19 mouse cellular contexts compared by ENCODE assay signal in the genomic region with DNA sequence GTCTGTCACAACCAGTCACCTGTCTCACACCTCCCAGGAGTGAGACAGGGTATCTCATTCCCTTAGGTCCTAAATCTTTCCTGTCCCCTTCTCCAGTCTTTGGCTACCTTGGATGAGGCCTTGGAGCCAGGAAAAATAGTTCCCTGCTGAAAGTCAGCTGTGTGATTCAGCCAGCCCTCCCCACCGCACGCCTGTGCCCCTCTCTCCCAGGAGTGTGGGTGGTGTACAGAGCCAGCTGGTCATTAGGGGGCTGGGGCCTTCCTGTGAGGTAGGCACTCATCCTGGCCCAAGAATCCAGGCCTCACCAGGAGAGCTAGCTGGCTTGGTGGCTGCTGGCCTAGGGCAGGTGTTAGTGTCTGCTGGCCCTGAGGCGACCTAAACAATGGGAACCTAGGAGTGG. TPM values are rescaled to one million over a fixed set of nuclear protein-coding genes. Genes with fewer than 3 reads are reported as not detected.
DNase-seq lines count a peak whose midpoint lies in the region; ATAC-seq and TF ChIP-seq lines count a peak whose summit lies in the region.
"Had no signal": no experiment of that assay in that cellular context is flagged by ENCODE, and none has a peak within 500 bp of the region (broad histone marks: within the 10 kb centered on the region; RNA-seq: fewer than 3 reads in every experiment).

No protein-coding gene starts in this region.

- H3K9me3 ChIP-seq in kidney, embryonic 15.5 days (replicated peaks), result no peaks in the 10 kb centered on the region
- H3K9me3 ChIP-seq in limb, embryonic 10.5 days (replicated peaks), result no peaks in the 10 kb centered on the region
- no peaks in the 10 kb centered on the region for H3K9me3 ChIP-seq in midbrain, embryonic 10.5 days (replicated peaks)
- H3K9me3 ChIP-seq: forebrain, embryonic 10.5 days; hindbrain, embryonic 10.5 days; liver, embryonic 15.5 days; midbrain, embryonic 12.5 days had no signal

- 16% methylated on average over 3 of the region's 3 CpGs for WGBS in cerebellum, adult 2 months
- 56% methylated on average over 3 of the region's 3 CpGs for WGBS in kidney, embryonic 15.5 days
- 87% methylated on average over 3 of the region's 3 CpGs for WGBS in limb, embryonic 10.5 days
- whole genome bisulfite sequencing in midbrain, embryonic 10.5 days, result 91% methylated on average over 3 of the region's 3 CpGs

- H3K4me2 ChIP-seq in kidney, embryonic 15.5 days, result no peak overlapping the region
- H3K4me2 ChIP-seq: midbrain, embryonic 12.5 days had no signal

- no peak overlapping the region for H3K4me3 ChIP-seq in cerebellum, adult 2 months (replicated peaks; ENCODE audit: insufficient read depth, low read depth, low read length)
- H3K4me3 ChIP-seq in kidney, embryonic 15.5 days (replicated peaks), result no peak overlapping the region
- H3K4me3 ChIP-seq in limb, embryonic 10.5 days, result no peak overlapping the region
- no peak overlapping the region for H3K4me3 ChIP-seq in midbrain, embryonic 10.5 days
- H3K4me3 ChIP-seq: forebrain, embryonic 10.5 days; hindbrain, embryonic 10.5 days; liver, embryonic 15.5 days; midbrain, embryonic 12.5 days had no signal

- TF ChIP-seq POLR2A in cerebellum, adult 2 months (IDR thresholded peaks at IDR 0.05; ENCODE audit: borderline replicate concordance, insufficient read depth, low read length), result no peak

- peak overlapping the region; percentile 48 for H3K27ac ChIP-seq in cerebellum, adult 2 months (ENCODE audit: insufficient read depth, low read length)
- H3K27ac ChIP-seq in kidney, embryonic 15.5 days, result peak overlapping the region; percentile 42
- H3K27ac ChIP-seq in limb, embryonic 10.5 days, result peak overlapping the region; percentile 37; the same call in 1 of the 2 replicates
- H3K27ac ChIP-seq in midbrain, embryonic 10.5 days (replicated peaks), result no peak overlapping the region
- H3K27ac ChIP-seq: forebrain, embryonic 10.5 days; liver, embryonic 15.5 days; midbrain, embryonic 12.5 days had no signal

- no peaks in the 10 kb centered on the region for H3K27me3 ChIP-seq in cerebellum, adult 2 months (ENCODE audit: control insufficient read depth, insufficient read depth, low read length)
- no peaks in the 10 kb centered on the region for H3K27me3 ChIP-seq in kidney, embryonic 15.5 days
- H3K27me3 ChIP-seq in limb, embryonic 10.5 days (ENCODE audit: low read depth, poor library complexity, severe bottlenecking), result no peaks in the 10 kb centered on the region
- no peaks in the 10 kb centered on the region for H3K27me3 ChIP-seq in midbrain, embryonic 10.5 days (ENCODE audit: low read depth, poor library complexity, severe bottlenecking)
- H3K27me3 ChIP-seq: liver, embryonic 15.5 days; midbrain, embryonic 12.5 days had no signal

- peaks cover 33% of the 10 kb centered on the region for H3K4me1 ChIP-seq in cerebellum, adult 2 months (ENCODE audit: control insufficient read depth, insufficient read depth, low read length)
- H3K4me1 ChIP-seq in kidney, embryonic 15.5 days, result peaks cover 19% of the 10 kb centered on the region
- peaks cover 8% of the 10 kb centered on the region for H3K4me1 ChIP-seq in limb, embryonic 10.5 days
- peaks cover 5% of the 10 kb centered on the region for H3K4me1 ChIP-seq in midbrain, embryonic 10.5 days
- H3K4me1 ChIP-seq: midbrain, embryonic 12.5 days had no signal

- no peak for TF ChIP-seq CTCF in cerebellum, adult 2 months (IDR thresholded peaks at IDR 0.05; ENCODE audit: borderline replicate concordance, insufficient read depth, low read depth, low read length)

- no peak overlapping the region for H3K9ac ChIP-seq in kidney, embryonic 15.5 days
- H3K9ac ChIP-seq: liver, embryonic 15.5 days; midbrain, embryonic 12.5 days had no signal

- ATAC-seq in kidney, embryonic 15.5 days (replicated peaks; ENCODE audit: low FRiP score), result 0 out of 2 replicates have a peak, but pooled peaks have one; percentile 37

- H3K36me3 ChIP-seq in kidney, embryonic 15.5 days, result peaks cover 60% of the 10 kb centered on the region
- H3K36me3 ChIP-seq in limb, embryonic 10.5 days, result peaks cover 98% of the 10 kb centered on the region
- H3K36me3 ChIP-seq in midbrain, embryonic 10.5 days, result peaks cover 100% of the 10 kb centered on the region

- DNase-seq in cerebellum, adult 2 months, result no peak
- no peak for DNase-seq in cerebellum, adult 8-10 months
- DNase-seq in kidney, postnatal 36 days, result no peak
- peak; percentile 66 for DNase-seq in adrenal gland, postnatal 14 days
- DNase-seq in limb, embryonic 10.5 days (ENCODE audit: low spot score), result no peak
- DNase-seq in retina, embryonic 14.5 days (ENCODE audit: low spot score), result no peak
- no peak for DNase-seq in midbrain, embryonic 10.5 days (ENCODE audit: low spot score)
- DNase-seq: cerebellum, adult 9-11 months; kidney, adult 2 months; layer of hippocampus, adult 9-11 months had no signal

RNA-seq across cellular contexts. Expression of gene Gm28035, which starts 12.2 kb away (rescaled TPM):
- polyA plus RNA-seq in cerebellum, adult 2 months (2012; rRNA removed), result 8.5 and 8.6 TPM in 2 replicates
- polyA plus RNA-seq in kidney, embryonic 15.5 days (2015; fragmentation: Nextera tagmentation; extraction: Ambion mirVana), result 0.26 and 0.33 TPM in 2 replicates
- 0.63 and 1.7 TPM in 2 replicates for total RNA-seq in adrenal gland, postnatal 14 days (2021)
- 0.04 and 0.08 TPM in 2 replicates for polyA plus RNA-seq in limb, embryonic 10.5 days (2016; fragmentation: Nextera tagmentation; extraction: Ambion mirVana)
- polyA plus RNA-seq in midbrain, embryonic 10.5 days (2016; fragmentation: Nextera tagmentation; extraction: Ambion mirVana), result 0.10 TPM in 2 replicates
- polyA plus RNA-seq: hindbrain, embryonic 10.5 days had no signal

RNA-seq across cellular contexts. Expression of gene Phyhd1, which starts 13.5 kb away (rescaled TPM):
- 25.7 and 30.2 TPM in 2 replicates for polyA plus RNA-seq in cerebellum, adult 2 months (2012; rRNA removed)
- 11.5 and 13.3 TPM in 2 replicates for polyA plus RNA-seq in kidney, embryonic 15.5 days (2015; fragmentation: Nextera tagmentation; extraction: Ambion mirVana)
- total RNA-seq in adrenal gland, postnatal 14 days (2021), result 19.8 and 20.4 TPM in 2 replicates
- 1.4 and 3.3 TPM in 2 replicates for polyA plus RNA-seq in limb, embryonic 10.5 days (2016; fragmentation: Nextera tagmentation; extraction: Ambion mirVana)
- 2.7 and 4.7 TPM in 2 replicates for polyA plus RNA-seq in midbrain, embryonic 10.5 days (2016; fragmentation: Nextera tagmentation; extraction: Ambion mirVana)

RNA-seq across cellular contexts. Expression of gene Lrrc8a, which starts 15.0 kb away (rescaled TPM):
- 54.8 and 58.0 TPM in 2 replicates for polyA plus RNA-seq in cerebellum, adult 2 months (2012; rRNA removed)
- 40.1 and 41.7 TPM in 2 replicates for polyA plus RNA-seq in kidney, embryonic 15.5 days (2015; fragmentation: Nextera tagmentation; extraction: Ambion mirVana)
- 57.7 and 60.3 TPM in 2 replicates for total RNA-seq in adrenal gland, postnatal 14 days (2021)
- 44.4 and 46.0 TPM in 2 replicates for polyA plus RNA-seq in limb, embryonic 10.5 days (2016; fragmentation: Nextera tagmentation; extraction: Ambion mirVana)
- 40.8 and 43.7 TPM in 2 replicates for polyA plus RNA-seq in midbrain, embryonic 10.5 days (2016; fragmentation: Nextera tagmentation; extraction: Ambion mirVana)

RNA-seq across cellular contexts. Expression of gene Gm28038, which starts 28.3 kb away (rescaled TPM):
- not detected in 2 replicates for polyA plus RNA-seq in cerebellum, adult 2 months (2012; rRNA removed)
- not detected in 2 replicates for polyA plus RNA-seq in kidney, embryonic 15.5 days (2015; fragmentation: Nextera tagmentation; extraction: Ambion mirVana)
- total RNA-seq in adrenal gland, postnatal 14 days (2021), result not detected in 2 replicates
- not detected in 2 replicates for polyA plus RNA-seq in limb, embryonic 10.5 days (2016; fragmentation: Nextera tagmentation; extraction: Ambion mirVana)
- not detected in 2 replicates for polyA plus RNA-seq in midbrain, embryonic 10.5 days (2016; fragmentation: Nextera tagmentation; extraction: Ambion mirVana)
- total RNA-seq: ES-E14; heart, adult 18-20 months; left cerebral cortex, postnatal 36 days had no signal
- polyA plus RNA-seq: embryonic facial prominence, embryonic 11.5 days; forebrain, embryonic 10.5 days; hindbrain, embryonic 10.5 days; kidney, adult 2 months; liver, embryonic 15.5 days; midbrain, embryonic 12.5 days had no signal

RNA-seq across cellular contexts. Expression of gene Dolk, which starts 33.6 kb away (rescaled TPM):
- 20.8 and 21.8 TPM in 2 replicates for polyA plus RNA-seq in cerebellum, adult 2 months (2012; rRNA removed)
- polyA plus RNA-seq in kidney, embryonic 15.5 days (2015; fragmentation: Nextera tagmentation; extraction: Ambion mirVana), result 32.9 and 34.0 TPM in 2 replicates
- total RNA-seq in adrenal gland, postnatal 14 days (2021), result 46.2 and 48.1 TPM in 2 replicates
- 26.8 and 27.5 TPM in 2 replicates for polyA plus RNA-seq in limb, embryonic 10.5 days (2016; fragmentation: Nextera tagmentation; extraction: Ambion mirVana)
- 27.3 and 29.4 TPM in 2 replicates for polyA plus RNA-seq in midbrain, embryonic 10.5 days (2016; fragmentation: Nextera tagmentation; extraction: Ambion mirVana)
